Mouse (Mus musculus): ENCODE data around the gene Camk1g. TPM values are rescaled to one million over a fixed set of nuclear protein-coding genes. Genes with fewer than 3 reads are reported as not detected.
A peak's percentile ranks its signal among the peaks of the same experiment; 100 is the strongest.

Gene Camk1g
- 40.8 and 47.3 TPM in 2 replicates for polyA plus RNA-seq (2012; rRNA removed)

DNA sequence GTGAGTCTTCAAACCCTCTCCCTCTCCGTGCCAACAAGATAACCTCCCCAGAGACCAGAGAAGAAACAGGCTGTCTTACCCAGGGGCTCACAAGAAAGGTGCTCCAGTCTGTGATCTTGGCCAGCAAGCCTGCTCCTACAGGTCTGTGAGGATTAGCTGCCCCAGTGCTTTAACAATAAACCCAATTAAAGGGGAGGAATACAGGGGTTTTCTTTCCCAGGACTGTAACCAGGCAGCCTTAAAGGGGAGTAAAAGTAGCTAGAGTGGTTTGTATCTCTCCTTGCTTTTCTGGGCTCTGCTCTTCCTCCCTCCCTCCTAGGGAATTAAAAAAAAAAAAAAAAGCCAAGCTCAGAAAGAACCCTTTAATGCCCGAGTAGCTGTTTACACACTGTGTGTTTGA lies at the start of gene Camk1g:
Camk1g (minus strand) TSS at position 203 of the 400 bp plus-strand sequence.
- DNase-seq (ENCODE audit: low read depth) = peak; percentile 96
- TF ChIP-seq POLR2A (IDR thresholded peaks at IDR 0.05; ENCODE audit: borderline replicate concordance, extremely low read depth, insufficient read depth, insufficient read length, poor library complexity, severe bottlenecking) (peak; percentile 44; the same call in 1 of the 2 replicates), CTCF (IDR thresholded peaks at IDR 0.05; ENCODE audit: borderline replicate concordance, extremely low read depth, insufficient read depth, insufficient read length) (no peak)

DNA sequence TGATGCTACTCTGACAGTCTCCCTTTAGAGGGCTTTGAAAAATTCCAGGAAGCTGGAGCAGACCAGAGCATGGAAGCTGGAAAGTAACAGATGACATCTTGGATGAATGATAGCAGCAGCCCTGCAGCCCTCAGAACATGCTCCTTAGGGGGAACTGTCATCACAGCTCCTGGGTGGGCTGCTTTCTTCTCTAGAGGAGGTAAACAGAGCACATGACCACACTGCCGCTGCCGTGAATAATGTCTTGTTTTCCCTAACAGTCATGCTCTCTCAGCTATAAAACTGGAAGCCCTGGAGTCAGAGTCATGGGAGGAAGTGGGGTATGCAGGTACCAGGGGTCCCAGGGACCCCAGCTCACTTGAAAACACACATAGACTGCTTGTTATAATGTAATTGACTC lies 49.1 kb upstream of the Camk1g start:
- DNase-seq (ENCODE audit: low read depth) = peak; percentile 46
- TF ChIP-seq POLR2A (IDR thresholded peaks at IDR 0.05; ENCODE audit: borderline replicate concordance, extremely low read depth, insufficient read depth, insufficient read length, poor library complexity, severe bottlenecking) (no peak), CTCF (IDR thresholded peaks at IDR 0.05; ENCODE audit: borderline replicate concordance, extremely low read depth, insufficient read depth, insufficient read length) (no peak)

DNA sequence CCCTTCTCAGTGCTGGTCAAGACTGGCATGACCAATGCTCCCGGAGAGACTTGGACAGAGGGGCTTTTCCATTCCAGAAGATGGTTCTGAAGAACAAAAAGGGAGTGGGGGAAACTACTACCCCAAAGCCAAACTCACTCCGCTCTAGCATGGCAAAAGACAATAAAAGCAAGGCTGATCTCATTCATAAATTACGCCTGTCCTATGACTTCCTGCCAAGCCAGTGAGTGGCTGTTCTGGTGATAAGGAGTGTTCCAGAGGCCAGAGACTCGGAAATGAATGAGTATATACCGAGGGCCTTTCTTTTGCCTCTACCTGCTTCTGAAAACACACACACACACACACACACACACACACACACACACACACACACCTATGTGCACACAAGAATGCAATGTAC lies 48.6 kb upstream of the Camk1g start:
- DNase-seq (ENCODE audit: low read depth) = no peak
- TF ChIP-seq CTCF (IDR thresholded peaks at IDR 0.05; ENCODE audit: borderline replicate concordance, extremely low read depth, insufficient read depth, insufficient read length) = no peak
- no peak for TF ChIP-seq POLR2A (IDR thresholded peaks at IDR 0.05; ENCODE audit: borderline replicate concordance, extremely low read depth, insufficient read depth, insufficient read length, poor library complexity, severe bottlenecking)

DNA sequence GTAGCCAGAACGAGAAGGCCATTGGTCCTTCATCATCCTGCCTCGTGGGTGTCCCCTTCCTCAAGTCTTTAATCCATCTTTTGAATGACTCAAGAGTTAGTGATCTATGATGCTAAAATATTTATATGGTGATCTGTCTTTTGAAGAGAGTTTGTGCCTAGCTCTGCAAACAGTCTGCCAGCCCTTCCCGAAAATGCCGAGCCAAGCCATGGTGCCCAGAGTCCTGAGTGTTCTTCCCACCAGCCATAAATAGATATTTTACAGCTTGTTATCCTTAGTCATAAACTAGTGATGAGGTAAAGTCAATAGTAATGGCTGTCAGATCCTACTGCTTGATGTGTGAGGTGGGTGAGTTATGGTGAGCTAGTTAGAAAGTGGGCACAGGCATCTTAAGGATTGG lies 44.0 kb upstream of the Camk1g start:
- no peak for DNase-seq (ENCODE audit: low read depth)
- TF ChIP-seq CTCF (IDR thresholded peaks at IDR 0.05; ENCODE audit: borderline replicate concordance, extremely low read depth, insufficient read depth, insufficient read length) (no peak), POLR2A (IDR thresholded peaks at IDR 0.05; ENCODE audit: borderline replicate concordance, extremely low read depth, insufficient read depth, insufficient read length, poor library complexity, severe bottlenecking) (no peak)

DNA sequence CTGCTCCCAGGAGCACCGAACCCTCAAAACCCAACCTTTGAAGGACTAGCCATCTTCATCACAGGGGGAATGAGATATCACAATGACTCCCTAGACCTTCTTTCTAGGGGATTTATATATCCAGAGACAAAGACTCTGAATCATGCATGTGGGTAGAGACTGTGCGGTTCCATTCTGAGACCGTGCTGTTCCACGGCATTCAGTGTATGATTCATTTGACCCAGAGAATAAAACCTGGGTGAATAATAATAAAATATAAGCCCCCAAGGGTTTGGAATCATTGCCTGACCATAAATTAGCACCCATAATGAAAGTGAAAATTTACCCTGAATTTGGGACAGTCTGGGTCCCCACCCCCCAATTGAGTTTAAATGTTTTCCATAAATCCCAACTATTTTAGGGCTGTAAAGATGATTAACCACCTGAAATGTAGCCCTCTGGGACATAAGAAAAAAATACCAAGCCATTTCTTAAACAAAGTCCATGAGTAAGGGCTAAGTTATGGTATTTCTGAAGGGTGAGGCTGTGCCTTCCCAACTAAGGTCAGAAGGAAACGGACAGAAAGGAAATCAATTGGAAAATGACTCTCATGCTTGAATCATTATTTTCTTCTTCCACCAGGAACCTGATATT lies 43.4 kb upstream of the Camk1g start:
- TF ChIP-seq POLR2A (IDR thresholded peaks at IDR 0.05; ENCODE audit: borderline replicate concordance, extremely low read depth, insufficient read depth, insufficient read length, poor library complexity, severe bottlenecking) (no peak), CTCF (IDR thresholded peaks at IDR 0.05; ENCODE audit: borderline replicate concordance, extremely low read depth, insufficient read depth, insufficient read length) (no peak)

DNA sequence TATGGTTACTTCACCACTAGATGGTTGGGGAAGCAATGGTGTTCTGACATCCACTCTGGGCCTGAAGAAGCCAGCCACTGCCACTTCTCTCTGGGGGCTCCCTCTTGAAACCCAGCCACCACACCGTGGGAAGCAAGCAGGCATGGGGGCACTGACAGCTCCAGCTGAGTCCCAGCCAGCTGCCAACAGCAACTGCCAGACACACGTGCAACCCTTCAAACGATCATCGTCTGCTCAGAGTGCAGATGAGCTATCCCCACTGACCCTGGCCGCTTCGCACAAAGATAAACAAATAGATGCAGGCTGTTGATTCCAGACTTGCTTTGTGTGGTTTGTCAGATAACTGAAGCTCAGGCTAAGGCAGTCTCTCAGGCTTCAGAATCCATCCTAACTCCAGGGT lies 37.4 kb upstream of the Camk1g start:
- no peak for TF ChIP-seq POLR2A (IDR thresholded peaks at IDR 0.05; ENCODE audit: borderline replicate concordance, extremely low read depth, insufficient read depth, insufficient read length, poor library complexity, severe bottlenecking)
- no peak for TF ChIP-seq CTCF (IDR thresholded peaks at IDR 0.05; ENCODE audit: borderline replicate concordance, extremely low read depth, insufficient read depth, insufficient read length)
- DNase-seq (ENCODE audit: low read depth) = peak; percentile 54

More for the DNA sequence above, 43.4 kb upstream of the Camk1g start:
- no peak for DNase-seq (ENCODE audit: low read depth)

DNA sequence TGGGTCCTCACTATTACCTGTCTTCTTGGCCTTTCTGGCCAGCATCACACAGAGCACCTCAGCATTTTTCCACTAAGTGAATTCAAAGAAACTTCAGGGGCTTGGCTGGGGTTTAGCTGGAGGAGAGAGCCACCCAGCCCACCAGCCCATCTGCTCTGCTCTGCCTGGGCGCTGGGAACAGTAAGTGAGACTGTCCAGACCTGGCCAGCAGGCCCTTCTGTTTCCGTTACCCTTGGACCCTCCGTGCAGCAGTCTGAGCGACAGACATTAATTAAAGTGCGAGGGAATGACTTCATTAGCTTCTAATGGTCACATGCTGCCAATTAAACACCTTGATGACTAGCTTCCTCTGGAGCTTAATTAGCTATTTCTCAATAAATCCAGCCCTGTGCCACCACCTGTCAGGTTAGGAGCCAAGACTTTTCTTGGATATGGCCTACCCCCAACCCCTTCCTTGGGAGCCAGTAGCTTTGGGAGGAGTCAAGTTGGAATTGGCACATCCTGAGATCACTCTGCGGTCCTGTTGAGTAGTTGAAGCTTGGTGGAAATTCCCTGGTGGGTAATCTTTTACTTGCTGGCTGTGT lies 36.1 kb upstream of the Camk1g start:
- no peak for TF ChIP-seq POLR2A (IDR thresholded peaks at IDR 0.05; ENCODE audit: borderline replicate concordance, extremely low read depth, insufficient read depth, insufficient read length, poor library complexity, severe bottlenecking)
- no peak for TF ChIP-seq CTCF (IDR thresholded peaks at IDR 0.05; ENCODE audit: borderline replicate concordance, extremely low read depth, insufficient read depth, insufficient read length)
- DNase-seq (ENCODE audit: low read depth) = peak; percentile 88

DNA sequence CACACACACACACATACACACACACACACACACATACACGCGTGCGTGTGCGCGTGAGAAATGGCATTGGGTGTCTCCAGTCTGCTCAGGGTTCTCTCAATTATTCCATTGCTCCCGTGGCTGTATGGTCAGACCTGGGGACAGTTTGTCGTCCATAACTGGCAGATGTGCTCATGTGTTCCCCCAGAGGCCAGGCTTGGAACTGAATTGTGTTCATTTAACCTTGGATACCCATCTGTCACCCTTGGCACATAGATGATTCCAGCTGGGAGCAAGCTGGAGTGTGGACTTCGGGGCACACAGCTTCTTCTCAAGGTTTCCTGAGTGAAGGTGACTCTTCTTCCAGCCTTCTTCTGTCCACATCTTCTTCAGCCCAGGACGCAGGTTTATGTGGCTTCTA lies 31.6 kb upstream of the Camk1g start:
- TF ChIP-seq POLR2A (IDR thresholded peaks at IDR 0.05; ENCODE audit: borderline replicate concordance, extremely low read depth, insufficient read depth, insufficient read length, poor library complexity, severe bottlenecking) (no peak), CTCF (IDR thresholded peaks at IDR 0.05; ENCODE audit: borderline replicate concordance, extremely low read depth, insufficient read depth, insufficient read length) (peak; percentile 25; the same call in 1 of the 2 replicates)
- no peak for DNase-seq (ENCODE audit: low read depth)

DNA sequence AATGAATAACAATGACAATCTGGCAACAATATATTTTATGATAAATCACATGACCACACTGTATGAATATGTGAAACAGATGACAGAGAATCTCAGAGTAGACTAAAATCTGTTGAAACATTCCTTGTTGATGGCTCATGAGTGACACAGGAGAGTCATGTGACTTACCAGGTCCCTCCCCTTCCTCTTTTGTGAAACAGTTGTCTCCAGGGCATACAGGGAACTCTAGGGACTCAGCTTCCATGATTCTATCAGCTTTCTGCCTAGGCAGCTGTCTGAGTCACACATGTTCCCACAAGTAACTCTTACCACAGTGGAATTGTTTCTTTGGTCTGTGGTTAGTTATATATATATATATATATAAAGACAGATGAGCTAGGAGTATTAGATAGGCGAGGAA lies 30.2 kb upstream of the Camk1g start:
- DNase-seq (ENCODE audit: low read depth) = no peak
- TF ChIP-seq POLR2A (IDR thresholded peaks at IDR 0.05; ENCODE audit: borderline replicate concordance, extremely low read depth, insufficient read depth, insufficient read length, poor library complexity, severe bottlenecking) = no peak
- no peak for TF ChIP-seq CTCF (IDR thresholded peaks at IDR 0.05; ENCODE audit: borderline replicate concordance, extremely low read depth, insufficient read depth, insufficient read length)

DNA sequence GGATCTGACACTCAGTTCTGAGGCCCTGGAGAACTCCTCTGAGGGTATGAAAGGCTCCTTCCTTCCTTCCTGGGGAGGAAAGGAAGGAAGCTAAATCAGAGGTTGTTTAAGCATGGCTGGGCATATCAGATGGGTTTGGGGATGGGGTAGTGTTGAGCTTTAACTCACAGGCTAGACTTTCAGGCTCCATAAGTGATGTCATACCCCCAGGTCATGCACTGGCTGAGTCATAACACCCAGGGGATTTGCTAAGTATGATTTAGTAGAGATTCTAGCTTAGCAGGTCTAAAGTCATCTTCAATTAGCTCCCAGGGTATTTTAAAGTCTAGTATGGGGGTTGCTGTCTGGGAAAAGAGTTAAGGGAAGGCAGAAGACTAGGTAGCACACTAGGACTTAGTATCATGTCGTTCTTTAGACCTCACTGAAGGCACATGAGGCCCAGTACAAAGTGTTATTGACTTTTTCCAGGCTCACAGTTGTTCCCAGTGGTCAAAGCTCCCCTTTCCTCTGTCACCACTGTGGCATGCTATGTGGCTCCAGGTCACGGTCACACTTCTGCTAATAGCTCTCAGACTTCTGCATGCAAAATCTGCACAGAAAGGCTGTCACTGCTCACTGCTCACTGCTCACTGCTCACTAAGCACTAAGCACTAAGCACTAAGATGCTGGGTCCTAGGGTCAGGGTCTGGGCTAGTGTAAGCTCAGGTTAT lies 28.8 kb upstream of the Camk1g start:
- no peak for TF ChIP-seq CTCF (IDR thresholded peaks at IDR 0.05; ENCODE audit: borderline replicate concordance, extremely low read depth, insufficient read depth, insufficient read length)
- TF ChIP-seq POLR2A (IDR thresholded peaks at IDR 0.05; ENCODE audit: borderline replicate concordance, extremely low read depth, insufficient read depth, insufficient read length, poor library complexity, severe bottlenecking) = no peak

DNA sequence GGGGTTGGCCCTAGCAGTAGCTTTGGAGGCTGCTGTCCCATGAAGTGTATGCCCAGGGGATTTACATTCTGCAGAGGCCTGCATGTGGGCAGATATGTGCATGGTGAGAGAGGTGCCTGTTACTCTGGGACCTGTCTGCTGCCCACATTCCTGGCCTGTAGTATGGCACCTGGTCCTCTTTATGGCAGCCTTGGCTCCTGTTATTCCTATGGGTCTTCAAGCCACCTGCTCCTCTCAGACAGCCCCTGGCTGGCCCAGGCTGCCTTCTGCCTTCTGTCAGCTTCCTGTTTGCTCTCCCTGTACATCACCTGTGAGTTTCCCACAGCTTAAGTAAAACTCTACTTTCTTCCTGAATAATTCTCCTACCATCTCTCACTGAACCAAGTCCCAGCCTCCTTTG lies 27.0 kb upstream of the Camk1g start:
- TF ChIP-seq CTCF (IDR thresholded peaks at IDR 0.05; ENCODE audit: borderline replicate concordance, extremely low read depth, insufficient read depth, insufficient read length) = no peak
- no peak for TF ChIP-seq POLR2A (IDR thresholded peaks at IDR 0.05; ENCODE audit: borderline replicate concordance, extremely low read depth, insufficient read depth, insufficient read length, poor library complexity, severe bottlenecking)

More for the DNA sequence above, 28.8 kb upstream of the Camk1g start:
- no peak for DNase-seq (ENCODE audit: low read depth)

More for the DNA sequence above, 27.0 kb upstream of the Camk1g start:
- no peak for DNase-seq (ENCODE audit: low read depth)
